Mouse (Mus musculus) midbrain, postnatal 0 days (tissue): ENCODE results near the gene Gnai2. TPM values are rescaled to one million over a fixed set of nuclear protein-coding genes. Genes with fewer than 3 reads are reported as not detected.
"Not testable (repeated sequence)": the region's sequence is repeated elsewhere in the genome, so short reads cannot be mapped to it uniquely, and the experiment has no call there.

Source experiments
- ATAC-seq: fragments of 200-750 bp; cut with Nextera tagmentation; 2 replicates; pipeline ENCODE4 v1.8.0; 2017; ENCODE audit warnings: moderate number of reproducible peaks, mild to moderate bottlenecking, moderate TSS enrichment, moderate library complexity; ENCODE audit not compliant: low FRiP score
- DNase-seq: peaks from one replicate; pipeline ENCODE4 v3.0.0-alpha.2; 2015; ENCODE audit warnings: low spot score
- H3K27ac ChIP-seq: fragments of 300-500 bp; sonication (generic); 2 replicates; pipeline ENCODE4 v1.5.1; 2014; ENCODE audit warnings: low read depth, mild to moderate bottlenecking, low read length, mixed read lengths
- H3K27me3 ChIP-seq: fragments of 300-500 bp; sonication (generic); 2 replicates; pipeline ENCODE4 v1.6.1; 2014; ENCODE audit warnings: low read length, control low read depth, mixed read lengths; ENCODE audit not compliant: insufficient read depth
- H3K36me3 ChIP-seq: fragments of 300-500 bp; sonication (generic); 2 replicates; pipeline ENCODE4 v1.6.1; 2014; ENCODE audit warnings: low read length, control low read depth, mixed read lengths; ENCODE audit not compliant: insufficient read depth
- H3K4me1 ChIP-seq: fragments of 300-500 bp; sonication (generic); 2 replicates; pipeline ENCODE4 v1.6.1; 2014; ENCODE audit warnings: mild to moderate bottlenecking, control low read depth, antibody characterized with exemption, low read length, mixed read lengths; ENCODE audit not compliant: insufficient read depth
- H3K4me2 ChIP-seq: fragments of 300-500 bp; sonication (generic); 2 replicates; pipeline ENCODE4 v1.6.1; 2014; ENCODE audit warnings: low read depth, mild to moderate bottlenecking, low read length, mixed read lengths; ENCODE audit not compliant: poor library complexity, severe bottlenecking
- H3K4me3 ChIP-seq: fragments of 300-500 bp; sonication (generic); 2 replicates; pipeline ENCODE4 v1.5.1; 2014; ENCODE audit warnings: low read depth, mild to moderate bottlenecking, low read length, moderate library complexity
- H3K9ac ChIP-seq: fragments of 300-500 bp; sonication (generic); replicated peaks from 2 replicates; pipeline ENCODE4 v1.6.1; 2014; ENCODE audit warnings: mild to moderate bottlenecking, low read length, moderate library complexity, mixed read lengths; ENCODE audit not compliant: poor library complexity, severe bottlenecking
- H3K9me3 ChIP-seq: fragments of 300-500 bp; sonication (generic); 2 replicates; pipeline ENCODE4 v1.6.1; 2016; ENCODE audit warnings: low read length, control low read depth
- CTCF ChIP-seq: IDR thresholded peaks from 2 replicates; pipeline ENCODE4 v1.5.1; 2016; ENCODE audit warnings: antibody characterized with exemption, mild to moderate bottlenecking
- WGBS: fragments of 180-500 bp; shearing (Covaris S2); extraction: QIAGEN DNeasy Blood & Tissue Kit; methylation state at CpG from one replicate; pipeline ENCODE4 v1.1.7; 2014; 5-methylcytosine and 5-hydroxymethylcytosine counted together
- polyA plus RNA-seq: library from polyadenylated mRNA; unstranded; fragments of >200 nt; fragmentation: Nextera tagmentation; extraction: Ambion mirVana; gene quantifications from 2 replicates; pipeline ENCODE4 v1.2.1, GENCODE M21; 2015
- total RNA-seq: library from RNA; depleted of rRNA; stranded (reverse); fragments of >200 nt; gene quantifications from 2 replicates; pipeline ENCODE4 v1.2.3, GENCODE M21; 2014; rRNA removed

Gene Gnai2
- total and polyA plus RNA-seq, 2 experiments from 2014 or later: 241 to 264 TPM

DNA sequence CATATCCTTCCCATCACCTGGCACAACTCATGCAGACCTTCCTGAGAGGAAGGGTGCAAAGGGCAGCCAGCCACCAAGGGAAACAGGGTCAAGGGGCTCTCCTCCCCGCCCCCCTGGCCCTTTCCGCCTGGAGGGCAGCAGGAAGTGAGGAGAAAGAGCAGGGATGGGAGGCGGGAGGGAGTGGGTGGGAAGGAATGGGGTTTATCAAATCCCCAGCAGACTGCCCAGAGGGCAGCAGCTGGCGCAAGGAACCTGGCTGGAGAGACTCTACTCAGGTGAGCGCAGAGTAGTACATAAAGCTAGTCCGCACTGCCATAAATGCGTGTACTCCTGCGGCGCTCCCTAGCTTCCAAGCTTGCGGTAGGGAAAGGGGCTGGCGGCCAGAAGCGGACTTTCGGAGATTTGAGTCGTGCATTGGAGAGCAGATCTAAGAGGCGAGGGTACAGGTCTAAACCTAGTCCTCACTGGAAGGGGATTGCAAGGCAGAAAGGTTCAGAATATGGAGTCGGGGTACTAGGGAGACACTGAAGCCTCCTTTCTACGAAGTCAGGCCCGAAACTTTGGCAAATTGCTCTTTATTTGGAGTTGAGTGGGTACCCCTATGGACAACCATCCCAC, 67.4 kb downstream of the Gnai2 start, which contains the start of gene Hyal2:
TSS of gene Hyal2 (plus strand) at position 244 of the 618 bp plus-strand sequence.
- TF ChIP-seq CTCF: 0 out of 2 replicates have a peak, but pooled peaks have one; percentile 8
- no peaks in the 10 kb centered on the region for H3K27me3 ChIP-seq
- H3K4me2 ChIP-seq: peak within 1 kb of the TSS; percentile 80
- H3K27ac ChIP-seq: peak within 1 kb of the TSS; percentile 80
- peak within 1 kb of the TSS; percentile 76 for H3K4me3 ChIP-seq
- H3K9me3 ChIP-seq: no peaks in the 10 kb centered on the region
- ATAC-seq (no peak), DNase-seq (no peak)
- peaks cover 23% of the 10 kb centered on the region for H3K36me3 ChIP-seq
- 8% methylated on average over 18 of the region's 18 CpGs for WGBS
- H3K4me1 ChIP-seq: peaks cover 28% of the 10 kb centered on the region
- H3K9ac ChIP-seq: peak within 1 kb of the TSS; percentile 77

DNA sequence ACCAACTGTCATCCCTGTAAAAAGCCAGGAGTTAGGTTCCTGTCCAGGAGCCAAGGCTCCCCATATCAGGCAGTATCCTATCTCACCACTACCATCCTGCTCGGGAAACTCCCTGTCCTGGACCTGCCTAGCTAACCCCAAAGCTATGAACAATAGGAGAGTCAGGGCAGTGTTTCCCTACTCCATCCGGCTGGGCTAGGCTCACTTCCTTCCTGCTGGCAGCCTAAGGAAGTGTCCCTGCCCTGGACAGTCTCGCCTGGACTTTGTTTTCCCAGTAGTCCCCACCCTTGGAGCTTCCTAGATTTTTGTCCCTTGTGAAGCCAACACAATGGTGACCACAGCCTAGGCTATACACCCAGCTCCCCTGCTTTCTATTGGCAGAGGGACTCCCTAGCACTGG, 68.3 kb downstream of the Gnai2 start:
- no peak for TF ChIP-seq CTCF
- no peaks in the 10 kb centered on the region for H3K9me3 ChIP-seq
- H3K4me2 ChIP-seq: no peak overlapping the region
- H3K27me3 ChIP-seq: no peaks in the 10 kb centered on the region
- DNase-seq: no peak
- no peak for ATAC-seq
- no peak overlapping the region for H3K9ac ChIP-seq
- H3K4me3 ChIP-seq: no peak overlapping the region
- H3K4me1 ChIP-seq: peaks cover 28% of the 10 kb centered on the region
- H3K36me3 ChIP-seq: peaks cover 20% of the 10 kb centered on the region
- H3K27ac ChIP-seq: 0 out of 2 replicates have a peak overlapping the region, but pooled peaks have one; percentile 18
- WGBS: 69% methylated on average over 3 of the region's 3 CpGs

DNA sequence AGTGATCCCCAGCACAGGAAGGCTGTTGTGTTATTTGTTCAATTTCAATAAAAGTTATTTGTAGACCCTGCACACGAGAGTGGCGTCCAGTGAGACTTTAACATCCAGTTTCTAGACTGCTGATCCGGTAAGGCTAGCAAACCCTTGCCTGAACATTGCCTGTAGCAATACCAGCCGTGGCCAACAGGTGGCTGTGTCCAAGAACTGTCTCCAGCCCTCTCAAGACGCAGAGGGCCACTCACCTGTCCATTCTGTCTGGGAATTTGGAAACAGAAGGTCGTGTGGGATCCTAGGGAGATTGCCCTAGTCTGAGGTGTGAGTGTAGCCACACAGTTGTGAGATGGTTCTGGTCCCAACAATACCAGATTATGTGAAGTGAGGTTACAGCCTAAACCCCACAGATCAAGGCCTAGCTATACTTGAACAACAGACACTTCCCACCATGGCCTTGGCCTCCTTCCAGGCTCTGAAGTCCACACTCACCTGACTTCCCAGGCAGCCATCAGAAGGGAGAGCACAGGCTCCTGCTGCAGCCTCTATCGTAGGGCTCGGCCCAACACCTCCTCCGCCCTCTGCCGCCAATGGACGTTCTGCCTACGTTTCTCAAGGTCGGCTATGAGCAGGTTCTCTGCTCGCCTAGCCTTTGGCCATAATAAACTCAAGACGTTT, 69.0 kb downstream of the Gnai2 start:
- H3K27me3 ChIP-seq: no peaks in the 10 kb centered on the region
- peaks cover 25% of the 10 kb centered on the region for H3K4me1 ChIP-seq
- peak; percentile 85 for TF ChIP-seq CTCF
- WGBS: 58% methylated on average over 15 of the region's 15 CpGs
- no peak overlapping the region for H3K9ac ChIP-seq
- H3K36me3 ChIP-seq: peaks cover 22% of the 10 kb centered on the region
- no peaks in the 10 kb centered on the region for H3K9me3 ChIP-seq
- no peak for ATAC-seq
- DNase-seq: peak; percentile 70
- H3K27ac ChIP-seq: 0 out of 2 replicates have a peak overlapping the region, but pooled peaks have one; percentile 18
- H3K4me2 ChIP-seq: no peak overlapping the region
- H3K4me3 ChIP-seq: no peak overlapping the region

DNA sequence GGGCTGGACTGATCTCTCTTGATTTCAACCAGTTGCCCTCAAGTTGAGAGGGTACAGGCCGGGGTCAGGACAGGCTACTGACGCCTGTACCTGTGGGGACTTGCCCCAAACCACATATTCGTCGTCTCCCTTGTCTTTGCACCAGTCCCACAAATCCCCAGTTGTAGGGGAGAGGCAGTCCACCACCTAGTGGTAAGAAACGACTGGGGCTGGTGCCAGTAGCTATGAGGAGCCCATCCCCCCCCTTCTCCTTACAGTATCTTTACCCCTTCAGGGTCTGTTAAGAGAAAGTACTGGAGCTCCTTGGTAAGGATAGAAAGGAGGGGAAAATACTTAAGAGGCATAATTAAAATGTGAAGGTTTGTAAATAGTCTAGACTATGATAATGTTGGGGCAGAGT, 69.6 kb downstream of the Gnai2 start:
- Histone ChIP-seq H3K36me3 (peaks cover 17% of the 10 kb centered on the region), H3K4me1 (peaks cover 21% of the 10 kb centered on the region)
- not testable (repeated sequence) for H3K9ac ChIP-seq, H3K9me3 ChIP-seq, DNase-seq, ATAC-seq, H3K27ac ChIP-seq, H3K4me3 ChIP-seq, H3K4me2 ChIP-seq, H3K27me3 ChIP-seq
- 51% methylated on average over 5 of the region's 5 CpGs for WGBS
- TF ChIP-seq CTCF: peak; percentile 26

Other genes starting within 250 kb of the Gnai2 start
- gene Cacna2d2, start 235.8 kb downstream of the Gnai2 start, total RNA-seq: 138 and 191 TPM in 2 replicates
- 8.4 and 9.0 TPM in 2 replicates for gene Cacna2d2, start 235.8 kb downstream of the Gnai2 start, polyA plus RNA-seq
- gene Tmem115, start 101.4 kb downstream of the Gnai2 start, total RNA-seq: 57.8 and 70.4 TPM in 2 replicates
- 51.9 and 53.6 TPM in 2 replicates for gene Tmem115, start 101.4 kb downstream of the Gnai2 start, polyA plus RNA-seq
- 39.0 and 50.8 TPM in 2 replicates for gene Cyb561d2, start 93.2 kb downstream of the Gnai2 start, total RNA-seq
- 50.0 and 58.1 TPM in 2 replicates for gene Cyb561d2, start 93.2 kb downstream of the Gnai2 start, polyA plus RNA-seq
- 55.5 and 68.7 TPM in 2 replicates for gene Nprl2, start 93.1 kb downstream of the Gnai2 start, total RNA-seq
- gene Nprl2, start 93.1 kb downstream of the Gnai2 start, polyA plus RNA-seq: 60.0 and 66.5 TPM in 2 replicates
- 3.3 and 4.2 TPM in 2 replicates for gene Zmynd10, start 88.1 kb downstream of the Gnai2 start, total RNA-seq
- gene Zmynd10, start 88.1 kb downstream of the Gnai2 start, polyA plus RNA-seq: 4.9 and 5.0 TPM in 2 replicates
- gene Rassf1, start 83.8 kb downstream of the Gnai2 start, total RNA-seq: 21.1 and 25.7 TPM in 2 replicates
- 33.4 and 36.6 TPM in 2 replicates for gene Rassf1, start 83.8 kb downstream of the Gnai2 start, polyA plus RNA-seq
- 136 and 142 TPM in 2 replicates for gene Tusc2, start 72.1 kb downstream of the Gnai2 start, total RNA-seq
- 132 and 137 TPM in 2 replicates for gene Tusc2, start 72.1 kb downstream of the Gnai2 start, polyA plus RNA-seq
- gene Hyal2, start 67.4 kb downstream of the Gnai2 start, total RNA-seq: 65.3 and 65.4 TPM in 2 replicates
- gene Hyal2, start 67.4 kb downstream of the Gnai2 start, polyA plus RNA-seq: 42.7 and 47.9 TPM in 2 replicates
- gene Hyal1, start 58.4 kb downstream of the Gnai2 start, total RNA-seq: 2.4 and 3.5 TPM in 2 replicates
- 2.5 and 2.9 TPM in 2 replicates for gene Hyal1, start 58.4 kb downstream of the Gnai2 start, polyA plus RNA-seq
- 22.7 and 35.4 TPM in 2 replicates for gene Naa80, start 56.5 kb downstream of the Gnai2 start, total RNA-seq
- gene Naa80, start 56.5 kb downstream of the Gnai2 start, polyA plus RNA-seq: 20.4 and 24.4 TPM in 2 replicates
- gene Hyal3, start 54.5 kb downstream of the Gnai2 start, total RNA-seq: 1.1 and 4.3 TPM in 2 replicates
- gene Hyal3, start 54.5 kb downstream of the Gnai2 start, polyA plus RNA-seq: 1.8 and 2.2 TPM in 2 replicates
- 8.4 and 8.9 TPM in 2 replicates for gene Ifrd2, start 47.7 kb downstream of the Gnai2 start, total RNA-seq
- gene Ifrd2, start 47.7 kb downstream of the Gnai2 start, polyA plus RNA-seq: 6.5 and 7.5 TPM in 2 replicates
- gene Sema3b, start 26.1 kb downstream of the Gnai2 start, total RNA-seq: 5.7 and 16.7 TPM in 2 replicates
- gene Sema3b, start 26.1 kb downstream of the Gnai2 start, polyA plus RNA-seq: 4.0 and 5.1 TPM in 2 replicates
- 70.0 and 94.5 TPM in 2 replicates for gene Slc38a3, start 34.2 kb upstream of the Gnai2 start, total RNA-seq
- 37.6 and 44.6 TPM in 2 replicates for gene Slc38a3, start 34.2 kb upstream of the Gnai2 start, polyA plus RNA-seq
- gene Gnat1, start 44.3 kb upstream of the Gnai2 start, total RNA-seq: 0.52 and 0.55 TPM in 2 replicates
- 2.3 and 2.6 TPM in 2 replicates for gene Gnat1, start 44.3 kb upstream of the Gnai2 start, polyA plus RNA-seq
- 115 and 120 TPM in 2 replicates for gene Sema3f, start 75.1 kb upstream of the Gnai2 start, total RNA-seq
- 13.5 and 14.1 TPM in 2 replicates for gene Sema3f, start 75.1 kb upstream of the Gnai2 start, polyA plus RNA-seq
- gene Rbm5, start 135.6 kb upstream of the Gnai2 start, total RNA-seq: 142 and 145 TPM in 2 replicates
- 159 and 160 TPM in 2 replicates for gene Rbm5, start 135.6 kb upstream of the Gnai2 start, polyA plus RNA-seq
- gene Rbm6, start 237.9 kb upstream of the Gnai2 start, total RNA-seq: 81.3 and 87.9 TPM in 2 replicates
- gene Rbm6, start 237.9 kb upstream of the Gnai2 start, polyA plus RNA-seq: 48.8 and 57.9 TPM in 2 replicates